ENCODE assay signal across 9 mouse cellular contexts in the genomic region with DNA sequence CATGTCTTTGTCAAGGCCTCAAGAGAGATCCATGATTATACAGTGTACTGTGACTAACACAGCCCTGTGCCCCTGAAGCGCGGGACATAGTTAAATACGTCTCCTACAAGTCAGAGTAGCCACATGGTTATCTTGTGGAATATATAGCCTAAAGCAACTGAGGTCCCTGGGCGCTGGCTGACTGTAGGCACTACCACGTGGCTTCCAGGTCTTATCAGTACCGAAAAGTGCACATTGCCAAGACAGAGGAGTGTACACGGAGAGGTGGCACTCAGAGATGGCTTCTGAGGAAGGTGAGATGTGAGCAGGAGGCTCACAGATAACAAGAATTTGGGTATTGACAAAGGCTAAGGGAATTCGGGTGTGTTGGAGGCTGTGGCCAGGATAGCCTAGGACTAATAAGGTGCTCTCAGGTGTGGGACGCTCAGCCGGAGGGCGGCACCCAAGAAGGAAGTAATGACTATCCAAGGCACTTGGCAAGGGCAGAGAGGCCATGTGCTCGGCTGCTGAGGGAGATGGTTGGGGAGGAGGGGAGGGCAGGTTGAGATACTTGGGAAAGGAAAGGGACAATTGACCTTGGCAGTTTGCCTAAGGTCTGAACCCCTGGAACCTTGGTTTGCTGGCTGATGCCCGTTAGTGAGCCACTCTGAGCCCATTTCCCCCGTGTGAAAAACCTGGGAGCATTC. TPM values are rescaled to one million over a fixed set of nuclear protein-coding genes. Genes with fewer than 3 reads are reported as not detected.
DNase-seq lines count a peak whose midpoint lies in the region; ATAC-seq and TF ChIP-seq lines count a peak whose summit lies in the region.
"Had no signal": no experiment of that assay in that cellular context is flagged by ENCODE, and none has a peak within 500 bp of the region (broad histone marks: within the 10 kb centered on the region; RNA-seq: fewer than 3 reads in every experiment).

No protein-coding gene starts in this region.

- WGBS in forebrain, postnatal 0 days, result 59% methylated on average over 14 of the region's 14 CpGs

- peak overlapping the region; percentile 95 for H3K27ac ChIP-seq in ES-Bruce4 (ENCODE audit: insufficient read depth, low read length)
- peak overlapping the region; percentile 30; the same call in 1 of the 2 replicates for H3K27ac ChIP-seq in forebrain, postnatal 0 days (ENCODE audit: low read depth, low read length)
- no peak overlapping the region for H3K27ac ChIP-seq in gastrocnemius, adult 2 months

- no peak for TF ChIP-seq POLR2A in ES-Bruce4 (IDR thresholded peaks at IDR 0.05; ENCODE audit: insufficient read depth, low read length)

- peak; percentile 49 for DNase-seq in G1E (ENCODE audit: low spot score)
- no peak for DNase-seq in forebrain, postnatal 0 days
- DNase-seq in gastrocnemius, adult 2 months, result no peak
- DNase-seq in left cerebral cortex, postnatal 36 days (ENCODE audit: low spot score in 2 of 2), result no peak
- DNase-seq in thymus, postnatal 10 days (ENCODE audit: low spot score in 2 of 2), result no peak
- DNase-seq: lung, embryonic 14.5 days had no signal

- TF ChIP-seq EP300 in ES-Bruce4 (IDR thresholded peaks at IDR 0.05; ENCODE audit: insufficient read depth, low read depth, low read length), result no peak

- no peaks in the 10 kb centered on the region for H3K9me3 ChIP-seq in ES-Bruce4 (replicated peaks; ENCODE audit: control insufficient read depth, insufficient read depth, low read length, poor library complexity, severe bottlenecking)
- peaks cover 4% of the 10 kb centered on the region; the same call in 1 of the 2 replicates for H3K9me3 ChIP-seq in G1E (replicated peaks)
- no peaks in the 10 kb centered on the region for H3K9me3 ChIP-seq in forebrain, postnatal 0 days (ENCODE audit: low read length)

- TF ChIP-seq CTCF in ES-Bruce4 (IDR thresholded peaks at IDR 0.05; ENCODE audit: low read depth, low read length) (no peak), G1E (IDR thresholded peaks at IDR 0.05; ENCODE audit: low read depth, low read length) (no peak)
- TF ChIP-seq CTCF in forebrain, postnatal 0 days (IDR thresholded peaks at IDR 0.05; ENCODE audit: low read depth), result no peak
- no peak for TF ChIP-seq CTCF in gastrocnemius, adult 2 months (IDR thresholded peaks at IDR 0.05)

- H3K36me3 ChIP-seq in ES-Bruce4 (ENCODE audit: control insufficient read depth, insufficient read depth, low read length, poor library complexity, severe bottlenecking) (no peaks in the 10 kb centered on the region), G1E (replicated peaks) (no peaks in the 10 kb centered on the region)
- H3K36me3 ChIP-seq in forebrain, postnatal 0 days (ENCODE audit: insufficient read depth), result no peaks in the 10 kb centered on the region

- H3K4me2 ChIP-seq in forebrain, postnatal 0 days (ENCODE audit: low read depth), result no peak overlapping the region
- H3K4me2 ChIP-seq: lung, embryonic 14.5 days had no signal

- H3K4me3 ChIP-seq in ES-Bruce4 (ENCODE audit: low read depth, low read length) (no peak overlapping the region), G1E (ENCODE audit: low read depth, low read length) (peak overlapping the region; percentile 25; the same call in 1 of the 2 replicates)
- no peak overlapping the region for H3K4me3 ChIP-seq in forebrain, postnatal 0 days (ENCODE audit: low read depth, low read length)
- H3K4me3 ChIP-seq in gastrocnemius, adult 2 months, result no peak overlapping the region

- peaks cover 24% of the 10 kb centered on the region for H3K4me1 ChIP-seq in ES-Bruce4 (ENCODE audit: control insufficient read depth, insufficient read depth, low read length)
- peaks cover 50% of the 10 kb centered on the region for H3K4me1 ChIP-seq in G1E (ENCODE audit: insufficient read depth, low read depth, low read length)
- H3K4me1 ChIP-seq in forebrain, postnatal 0 days (ENCODE audit: insufficient read depth), result peaks cover 20% of the 10 kb centered on the region

- H3K9ac ChIP-seq in ES-Bruce4 (ENCODE audit: low read depth, poor library complexity, severe bottlenecking), result peak overlapping the region; percentile 9; the same call in 1 of the 2 replicates
- H3K9ac ChIP-seq in forebrain, postnatal 0 days, result no peak overlapping the region
- H3K9ac ChIP-seq: lung, embryonic 14.5 days had no signal

- intact Hi-C loops in gastrocnemius, adult 2 months (cut with DNase I), result no loop called here
- intact Hi-C loops in left cerebral cortex, postnatal 36 days (cut with DNase I), result no loop called here

- ATAC-seq in G1E (ENCODE audit: extremely low read depth, insufficient number of reproducible peaks, low FRiP score, poor library complexity, severe bottlenecking), result peak; percentile 89
- ATAC-seq in forebrain, postnatal 0 days, result no peak
- ATAC-seq in megakaryocyte-erythroid progenitor cell, adult 5-6 weeks (replicated peaks; ENCODE audit: low FRiP score, low TSS enrichment, poor library complexity, severe bottlenecking), result peak; percentile 91

- no peaks in the 10 kb centered on the region for H3K27me3 ChIP-seq in ES-Bruce4 (ENCODE audit: control insufficient read depth, insufficient read depth, low read length, poor library complexity, severe bottlenecking)
- peaks cover 27% of the 10 kb centered on the region for H3K27me3 ChIP-seq in G1E (ENCODE audit: insufficient read depth, low read length)
- no peaks in the 10 kb centered on the region for H3K27me3 ChIP-seq in forebrain, postnatal 0 days (ENCODE audit: insufficient read depth, low read length)

RNA-seq across cellular contexts. Expression of gene Klf13, which starts 17.6 kb away (rescaled TPM):
- 36.5 and 38.2 TPM in 2 replicates for polyA plus RNA-seq in ES-Bruce4 (2011; ENCODE audit: insufficient read depth, insufficient read length, low read depth, missing spikeins)
- 86.9 and 89.5 TPM in 2 replicates for total RNA-seq in G1E (2014; fragmentation: Nextera tagmentation)
- 14.6 and 16.3 TPM in 2 replicates for total RNA-seq in G1E (2017)
- 57.2 and 68.1 TPM in 2 replicates for polyA plus RNA-seq in G1E (2012)
- total RNA-seq in forebrain, postnatal 0 days (2014; rRNA removed), result 25.5 and 32.0 TPM in 2 replicates
- polyA plus RNA-seq in forebrain, postnatal 0 days (2015; fragmentation: Nextera tagmentation; extraction: Ambion mirVana), result 24.8 and 32.0 TPM in 2 replicates
- total RNA-seq in megakaryocyte-erythroid progenitor cell, adult 5-6 weeks (2014; fragmentation: Nextera tagmentation), result 36.6 and 56.3 TPM in 2 replicates
- total RNA-seq in megakaryocyte-erythroid progenitor cell, adult 5-6 weeks (2017), result 14.7 and 17.3 TPM in 2 replicates
- total RNA-seq in gastrocnemius, adult 2 months (2021), result 10 to 100 TPM; 56.6 to 59.6 TPM
- 100 to 1,000 TPM; 168 to 175 TPM for total RNA-seq in left cerebral cortex, postnatal 36 days (2021)

RNA-seq across cellular contexts. Expression of gene E030018B13Rik, which starts 39.6 kb away (rescaled TPM):
- polyA plus RNA-seq in ES-Bruce4 (2011; ENCODE audit: insufficient read depth, insufficient read length, low read depth, missing spikeins) (not detected in 2 replicates), G1E (2012) (not detected in 2 replicates)
- total RNA-seq in G1E (2014; fragmentation: Nextera tagmentation) (not detected in 2 replicates), G1E (2017) (not detected in 2 replicates)
- total RNA-seq in forebrain, postnatal 0 days (2014; rRNA removed), result not detected in 2 replicates
- polyA plus RNA-seq in forebrain, postnatal 0 days (2015; fragmentation: Nextera tagmentation; extraction: Ambion mirVana), result not detected in 2 replicates
- not detected in 2 replicates for total RNA-seq in megakaryocyte-erythroid progenitor cell, adult 5-6 weeks (2014; fragmentation: Nextera tagmentation)
- 0.15 TPM in 1 of 2 replicates, not detected in the other for total RNA-seq in megakaryocyte-erythroid progenitor cell, adult 5-6 weeks (2017)
- under 1 TPM in 1 of 2 experiments, not detected in 1; 0.22 TPM for total RNA-seq in gastrocnemius, adult 2 months (2021)
- total RNA-seq in left cerebral cortex, postnatal 36 days (2021), result not detected
- polyA plus RNA-seq: embryonic facial prominence, embryonic 11.5 days had no signal
